Mouse (Mus musculus): ENCODE results near the gene Hist1h4j. TPM values are rescaled to one million over a fixed set of nuclear protein-coding genes. Genes with fewer than 3 reads are reported as not detected.
A peak's percentile ranks its signal among the peaks of the same experiment; 100 is the strongest.

Gene Hist1h4j
- polyA plus RNA-seq, 1 experiment from 2014 or later: 0.88 TPM

- Histone ChIP-seq H3K27me3 (no peaks in the 10 kb centered on the region), H3K36me3 (no peaks in the 10 kb centered on the region), H3K4me3 (replicated peaks) (peak overlapping the region; percentile 44; the same call in 1 of the 2 replicates), H3K9ac (replicated peaks) (peak overlapping the region; percentile 53), H3K4me2 (peak overlapping the region; percentile 65), H3K27ac (peak overlapping the region; percentile 92), H3K9me3 (no peaks in the 10 kb centered on the region), H3K4me1 (replicated peaks) (peaks cover 44% of the 10 kb centered on the region)
- no peak for ATAC-seq (ENCODE audit: insufficient number of reproducible peaks, insufficient read depth, low FRiP score, low TSS enrichment, low read depth)
- WGBS: 26% methylated on average over 6 of the region's 6 CpGs
Observed at GRCm38 (mm10) chr13:21784311-21784710, 49.4 kb downstream of the Hist1h4j start.

Small RNA genes within 50 kb of the gene (microRNA-seq; reads per million reads assigned to microRNA genes)
- gene Gm44357: not detected
- not detected for gene Gm44367
- not detected for gene Gm44454

Other genes starting within 250 kb of the Hist1h4j start
- 0.42 and 0.48 TPM in 2 replicates for gene AK157302, start 239.8 kb upstream of the Hist1h4j start, polyA plus RNA-seq (2016; fragmentation: Nextera tagmentation; extraction: Ambion mirVana)
- 4.7 and 4.8 TPM in 2 replicates for gene Gm11273, start 233.6 kb upstream of the Hist1h4j start, polyA plus RNA-seq (2016; fragmentation: Nextera tagmentation; extraction: Ambion mirVana)
- gene Zkscan8, start 203.9 kb upstream of the Hist1h4j start, polyA plus RNA-seq (2016; fragmentation: Nextera tagmentation; extraction: Ambion mirVana): 8.4 and 8.7 TPM in 2 replicates
- 0.12 and 0.18 TPM in 2 replicates for gene Olfr1366, start 192.3 kb upstream of the Hist1h4j start, polyA plus RNA-seq (2016; fragmentation: Nextera tagmentation; extraction: Ambion mirVana)
- 0.05 TPM in 1 of 2 replicates, not detected in the other for gene Olfr1535, start 175.2 kb upstream of the Hist1h4j start, polyA plus RNA-seq (2016; fragmentation: Nextera tagmentation; extraction: Ambion mirVana)
- not detected in 2 replicates for gene Olfr1364, start 153.3 kb upstream of the Hist1h4j start, polyA plus RNA-seq (2016; fragmentation: Nextera tagmentation; extraction: Ambion mirVana)
- not detected in 2 replicates for gene Olfr1362, start 121.0 kb upstream of the Hist1h4j start, polyA plus RNA-seq (2016; fragmentation: Nextera tagmentation; extraction: Ambion mirVana)
- not detected in 2 replicates for gene Olfr11, start 92.5 kb upstream of the Hist1h4j start, polyA plus RNA-seq (2016; fragmentation: Nextera tagmentation; extraction: Ambion mirVana)
- not detected in 2 replicates for gene Olfr1361, start 71.7 kb upstream of the Hist1h4j start, polyA plus RNA-seq (2016; fragmentation: Nextera tagmentation; extraction: Ambion mirVana)
- gene Olfr1360, start 57.7 kb upstream of the Hist1h4j start, polyA plus RNA-seq (2016; fragmentation: Nextera tagmentation; extraction: Ambion mirVana): not detected in 2 replicates
- not detected in 2 replicates for gene Olfr1359, start 37.0 kb upstream of the Hist1h4j start, polyA plus RNA-seq (2016; fragmentation: Nextera tagmentation; extraction: Ambion mirVana)
- 4.6 and 6.2 TPM in 2 replicates for gene Hist1h2bl, start 18.9 kb upstream of the Hist1h4j start, polyA plus RNA-seq (2016; fragmentation: Nextera tagmentation; extraction: Ambion mirVana)
- gene Hist1h2ai, start 18.6 kb upstream of the Hist1h4j start, polyA plus RNA-seq (2016; fragmentation: Nextera tagmentation; extraction: Ambion mirVana): 55.1 and 62.4 TPM in 2 replicates
- gene Hist1h3h, start 17.4 kb upstream of the Hist1h4j start, polyA plus RNA-seq (2016; fragmentation: Nextera tagmentation; extraction: Ambion mirVana): 16.0 and 36.8 TPM in 2 replicates
- 8.4 and 8.9 TPM in 2 replicates for gene Hist1h2bm, start 13.0 kb upstream of the Hist1h4j start, polyA plus RNA-seq (2016; fragmentation: Nextera tagmentation; extraction: Ambion mirVana)
- 5.4 and 11.3 TPM in 2 replicates for gene Hist1h4k, start 15.4 kb downstream of the Hist1h4j start, polyA plus RNA-seq (2016; fragmentation: Nextera tagmentation; extraction: Ambion mirVana)
- 51.3 and 71.5 TPM in 2 replicates for gene Hist1h2ak, start 18.8 kb downstream of the Hist1h4j start, polyA plus RNA-seq (2016; fragmentation: Nextera tagmentation; extraction: Ambion mirVana)
- gene Hist1h2bn, start 19.1 kb downstream of the Hist1h4j start, polyA plus RNA-seq (2016; fragmentation: Nextera tagmentation; extraction: Ambion mirVana): 8.0 and 9.8 TPM in 2 replicates
- gene Hist1h1b, start 45.6 kb downstream of the Hist1h4j start, polyA plus RNA-seq (2016; fragmentation: Nextera tagmentation; extraction: Ambion mirVana): 40.4 and 49.4 TPM in 2 replicates
- 163 and 202 TPM in 2 replicates for gene Hist1h3i, start 48.3 kb downstream of the Hist1h4j start, polyA plus RNA-seq (2016; fragmentation: Nextera tagmentation; extraction: Ambion mirVana)
- gene Hist1h2an, start 52.2 kb downstream of the Hist1h4j start, polyA plus RNA-seq (2016; fragmentation: Nextera tagmentation; extraction: Ambion mirVana): 16.8 and 19.0 TPM in 2 replicates
- gene Hist1h2bp, start 52.4 kb downstream of the Hist1h4j start, polyA plus RNA-seq (2016; fragmentation: Nextera tagmentation; extraction: Ambion mirVana): 1.5 and 3.9 TPM in 2 replicates
- gene Hist1h2bq, start 75.1 kb downstream of the Hist1h4j start, polyA plus RNA-seq (2016; fragmentation: Nextera tagmentation; extraction: Ambion mirVana): 36.6 and 45.0 TPM in 2 replicates
- not detected in 2 replicates for gene Hist1h2ao, start 75.4 kb downstream of the Hist1h4j start, polyA plus RNA-seq (2016; fragmentation: Nextera tagmentation; extraction: Ambion mirVana)
- not detected in 2 replicates for gene Hist1h4m, start 76.7 kb downstream of the Hist1h4j start, polyA plus RNA-seq (2016; fragmentation: Nextera tagmentation; extraction: Ambion mirVana)
- 21.2 and 21.3 TPM in 2 replicates for gene Hist1h4n, start 97.1 kb downstream of the Hist1h4j start, polyA plus RNA-seq (2016; fragmentation: Nextera tagmentation; extraction: Ambion mirVana)
- 6,267 and 7,120 TPM in 2 replicates for gene Hist1h2ap, start 98.4 kb downstream of the Hist1h4j start, polyA plus RNA-seq (2016; fragmentation: Nextera tagmentation; extraction: Ambion mirVana)
- gene Hist1h2br, start 98.7 kb downstream of the Hist1h4j start, polyA plus RNA-seq (2016; fragmentation: Nextera tagmentation; extraction: Ambion mirVana): 38.6 and 46.0 TPM in 2 replicates
- gene Zfp184, start 210.0 kb downstream of the Hist1h4j start, polyA plus RNA-seq (2016; fragmentation: Nextera tagmentation; extraction: Ambion mirVana): 23.2 and 25.2 TPM in 2 replicates
- 0.30 and 0.32 TPM in 2 replicates for gene Pom121l2, start 246.1 kb downstream of the Hist1h4j start, polyA plus RNA-seq (2016; fragmentation: Nextera tagmentation; extraction: Ambion mirVana)